Mouse (Mus musculus): ENCODE measurements around the gene Zfp526.
A peak's percentile ranks its signal among the peaks of the same experiment; 100 is the strongest.

Gene Zfp526

DNA sequence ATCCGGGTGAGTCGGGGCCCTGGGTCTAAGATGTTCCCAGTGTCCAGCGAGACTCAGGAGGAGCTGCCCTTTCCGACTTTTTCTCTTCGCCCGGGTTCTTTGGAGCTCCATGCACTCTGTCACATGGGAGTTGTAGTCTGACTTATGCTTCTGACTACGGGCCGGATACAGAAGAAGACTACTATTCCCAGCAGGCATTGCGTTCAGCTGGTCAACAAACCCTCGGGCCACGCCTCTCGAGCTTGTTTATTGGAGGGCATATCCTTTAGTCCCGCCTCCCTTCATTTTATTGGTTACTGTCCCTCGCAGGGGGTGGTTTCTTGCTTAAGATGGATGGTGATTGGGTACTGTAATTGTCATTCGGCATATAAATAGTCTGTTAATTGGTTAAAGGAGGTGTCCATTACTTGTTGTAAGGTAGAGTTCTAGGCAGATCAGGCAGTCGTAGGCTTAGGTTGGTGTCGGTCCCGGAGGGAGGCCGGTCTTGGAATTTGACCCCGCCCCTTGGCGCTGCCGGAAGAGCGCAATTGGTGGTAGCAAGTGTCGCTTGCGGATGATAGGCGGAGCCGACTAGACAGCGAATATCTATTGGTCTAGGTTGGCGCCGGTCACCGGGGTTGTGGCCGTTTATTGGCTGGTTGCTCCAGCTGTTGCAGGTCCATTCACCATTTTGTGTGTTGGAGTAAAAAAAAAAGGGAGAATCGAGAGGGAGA lies 46.7 kb downstream of the Zfp526 start:
- peak; percentile 100 for DNase-seq (ENCODE audit: low read depth, low spot score)

DNA sequence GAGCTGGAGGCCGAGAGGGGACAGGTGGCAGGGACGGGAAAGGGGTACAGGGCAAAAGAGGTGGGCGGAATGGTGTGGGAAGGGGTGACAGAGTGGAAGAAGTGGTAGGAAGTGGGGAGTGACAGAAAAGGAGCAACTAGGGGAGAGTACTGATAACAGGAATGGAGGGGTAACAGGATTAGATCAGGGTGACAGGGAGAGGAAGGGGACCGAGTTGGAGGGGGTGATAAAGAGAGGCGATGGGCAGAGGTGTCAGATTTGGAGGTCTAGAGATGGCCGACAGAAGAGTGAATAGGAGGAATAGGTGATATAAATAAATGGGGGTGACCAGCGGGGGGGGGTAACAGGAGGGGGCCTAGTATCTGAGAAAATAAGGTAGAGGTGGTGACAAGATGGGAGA lies 47.4 kb downstream of the Zfp526 start:
- no peak for DNase-seq (ENCODE audit: low read depth, low spot score)

DNA sequence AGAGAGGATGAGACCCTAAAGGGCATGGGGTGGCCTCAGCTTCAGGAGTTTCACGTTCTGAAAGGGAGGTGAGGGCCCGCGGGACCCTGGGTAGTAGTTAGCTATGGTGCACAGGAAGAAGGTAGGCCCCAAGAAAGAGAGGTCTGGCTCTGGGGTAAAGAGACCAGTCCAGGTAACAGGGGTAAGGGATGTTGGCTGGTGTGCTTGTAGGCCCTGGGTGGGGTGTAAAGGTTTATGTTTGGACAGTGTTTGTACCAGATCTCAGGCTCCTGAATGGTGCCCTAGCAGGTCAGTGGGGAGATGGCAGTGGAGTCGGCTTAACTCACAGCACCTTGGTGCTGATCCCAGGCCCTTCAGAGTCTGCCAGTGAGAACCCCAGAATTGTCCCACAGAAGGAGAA lies 47.8 kb downstream of the Zfp526 start:
- DNase-seq (ENCODE audit: low read depth, low spot score) = no peak

DNA sequence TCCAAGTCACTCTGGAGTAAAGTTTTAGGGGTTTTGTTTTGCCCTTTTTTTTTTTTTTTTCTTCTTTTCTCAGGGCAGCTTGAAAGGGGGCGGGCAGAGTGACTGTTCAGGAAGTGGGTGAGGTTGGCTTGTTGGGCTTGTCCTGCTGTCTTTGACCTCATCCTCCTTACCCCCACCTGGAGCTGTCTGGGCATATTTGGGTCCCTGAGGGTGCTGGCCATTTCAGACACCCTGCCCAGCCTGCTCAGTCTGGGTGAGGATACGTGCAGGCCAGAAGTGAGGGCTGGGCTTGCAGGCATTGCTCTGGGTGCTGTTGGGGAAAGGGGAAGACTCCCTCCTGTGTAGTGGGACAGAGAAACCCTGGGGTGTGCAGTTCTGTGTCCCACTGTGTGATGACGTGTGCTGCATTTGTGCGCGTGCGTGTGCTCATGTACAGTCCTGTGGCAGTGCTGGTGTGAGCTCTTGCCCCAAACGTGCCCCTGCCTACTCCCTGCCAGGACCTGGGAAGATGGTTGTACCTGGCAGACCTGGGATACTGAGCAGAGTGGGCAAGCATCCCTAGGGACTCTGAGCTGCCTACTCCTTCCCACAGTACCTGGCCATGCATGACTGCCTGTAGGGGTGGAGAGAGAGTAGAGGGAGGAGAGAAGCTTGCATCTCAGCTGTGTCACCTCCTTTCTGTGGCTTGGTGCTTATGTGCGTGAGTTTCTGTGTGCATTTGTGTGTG lies 48.5 kb downstream of the Zfp526 start:
- no peak for DNase-seq (ENCODE audit: low read depth, low spot score)

- no peak for DNase-seq (ENCODE audit: low read depth, low spot score)
Observed at GRCm38 (mm10) chr7:25270652-25271633, 49.7 kb downstream of the Zfp526 start.

- no peak for DNase-seq (ENCODE audit: low read depth, low spot score)
Observed at GRCm38 (mm10) chr7:25271651-25272444, 50.6 kb downstream of the Zfp526 start.

DNA sequence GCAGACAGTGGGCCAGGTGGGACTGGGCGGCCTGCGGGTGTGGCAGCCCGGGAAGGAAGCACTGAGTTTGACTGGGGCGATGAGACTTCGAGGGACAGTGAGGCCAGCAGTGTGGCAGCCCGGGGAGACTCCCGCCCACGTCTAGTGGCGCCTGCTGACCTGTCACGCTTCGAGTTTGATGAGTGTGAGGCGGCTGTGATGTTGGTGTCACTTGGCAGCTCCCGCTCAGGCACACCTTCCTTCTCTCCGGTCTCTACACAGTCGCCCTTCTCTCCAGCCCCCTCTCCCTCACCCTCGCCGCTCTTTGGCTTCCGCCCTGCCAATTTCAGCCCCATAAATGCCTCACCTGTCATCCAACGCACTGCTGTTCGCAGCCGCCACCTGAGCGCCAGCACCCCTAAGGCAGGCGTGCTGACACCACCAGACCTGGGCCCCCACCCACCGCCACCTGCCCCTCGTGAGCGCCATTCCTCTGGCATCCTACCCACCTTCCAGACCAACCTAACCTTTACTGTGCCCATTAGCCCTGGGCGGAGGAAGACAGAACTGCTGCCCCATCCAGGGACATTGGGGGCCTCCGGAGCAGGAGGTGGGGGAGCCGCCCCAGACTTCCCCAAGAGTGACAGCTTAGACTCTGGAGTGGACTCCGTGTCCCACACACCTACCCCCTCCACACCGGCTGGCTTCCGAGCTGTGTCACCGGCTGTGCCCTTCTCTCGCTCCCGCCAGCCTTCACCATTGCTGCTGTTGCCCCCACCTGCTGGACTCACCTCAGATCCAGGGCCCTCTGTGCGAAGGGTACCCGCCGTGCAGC lies 51.4 kb downstream of the Zfp526 start:
- no peak for DNase-seq (ENCODE audit: low read depth, low spot score)

GRCm38 (mm10) chr7:25273259-25274241 lies 52.3 kb downstream of the Zfp526 start:
- DNase-seq (ENCODE audit: low read depth, low spot score) = no peak

- no peak for DNase-seq (ENCODE audit: low read depth, low spot score)
Observed at GRCm38 (mm10) chr7:25274571-25274970, 53.3 kb downstream of the Zfp526 start.

GRCm38 (mm10) chr7:25274996-25275395 lies 53.8 kb downstream of the Zfp526 start:
- DNase-seq (ENCODE audit: low read depth, low spot score) = no peak

- no peak for DNase-seq (ENCODE audit: low read depth, low spot score)
Observed at GRCm38 (mm10) chr7:25275555-25276298, 54.5 kb downstream of the Zfp526 start.

Data from skeletal muscle tissue, adult 2 months (tissue).